Mouse (Mus musculus): Measurements from ENCODE around the gene Tmem63b. TPM values are rescaled to one million over a fixed set of nuclear protein-coding genes. Genes with fewer than 3 reads are reported as not detected.

Tmem63b gene
- total RNA-seq (2021), result 100 to 1,000 TPM; 272 to 284 TPM

DNA sequence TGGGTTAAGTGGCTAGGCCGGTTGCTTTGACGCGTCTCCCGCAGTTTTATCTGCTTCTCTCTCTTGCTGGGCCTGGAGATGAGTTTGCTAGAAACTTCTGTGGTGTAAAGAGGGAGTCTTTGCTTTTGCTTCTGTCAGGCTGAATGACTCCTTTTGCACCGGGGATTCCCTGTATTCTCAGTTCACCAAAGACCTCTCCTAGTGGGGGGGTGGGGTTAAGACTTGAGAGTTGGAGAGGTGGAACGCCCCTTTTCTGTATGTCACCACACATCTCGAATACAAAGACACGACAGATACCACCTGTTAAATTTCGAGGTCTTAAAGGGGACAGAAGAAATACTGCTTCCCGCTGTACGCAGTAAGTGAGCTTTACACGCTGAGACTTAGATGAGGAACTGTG, at the start of gene Tmem63b:
TSS of gene Tmem63b (minus strand) at position 190 of the 400 bp plus-strand sequence.
- DNase-seq, result no peak
- intact Hi-C loops (cut with DNase I), result loop anchor here (5.0 kb wide), 1 partner anchor 36 kb away; no protein-coding TSS in a partner anchor

DNA sequence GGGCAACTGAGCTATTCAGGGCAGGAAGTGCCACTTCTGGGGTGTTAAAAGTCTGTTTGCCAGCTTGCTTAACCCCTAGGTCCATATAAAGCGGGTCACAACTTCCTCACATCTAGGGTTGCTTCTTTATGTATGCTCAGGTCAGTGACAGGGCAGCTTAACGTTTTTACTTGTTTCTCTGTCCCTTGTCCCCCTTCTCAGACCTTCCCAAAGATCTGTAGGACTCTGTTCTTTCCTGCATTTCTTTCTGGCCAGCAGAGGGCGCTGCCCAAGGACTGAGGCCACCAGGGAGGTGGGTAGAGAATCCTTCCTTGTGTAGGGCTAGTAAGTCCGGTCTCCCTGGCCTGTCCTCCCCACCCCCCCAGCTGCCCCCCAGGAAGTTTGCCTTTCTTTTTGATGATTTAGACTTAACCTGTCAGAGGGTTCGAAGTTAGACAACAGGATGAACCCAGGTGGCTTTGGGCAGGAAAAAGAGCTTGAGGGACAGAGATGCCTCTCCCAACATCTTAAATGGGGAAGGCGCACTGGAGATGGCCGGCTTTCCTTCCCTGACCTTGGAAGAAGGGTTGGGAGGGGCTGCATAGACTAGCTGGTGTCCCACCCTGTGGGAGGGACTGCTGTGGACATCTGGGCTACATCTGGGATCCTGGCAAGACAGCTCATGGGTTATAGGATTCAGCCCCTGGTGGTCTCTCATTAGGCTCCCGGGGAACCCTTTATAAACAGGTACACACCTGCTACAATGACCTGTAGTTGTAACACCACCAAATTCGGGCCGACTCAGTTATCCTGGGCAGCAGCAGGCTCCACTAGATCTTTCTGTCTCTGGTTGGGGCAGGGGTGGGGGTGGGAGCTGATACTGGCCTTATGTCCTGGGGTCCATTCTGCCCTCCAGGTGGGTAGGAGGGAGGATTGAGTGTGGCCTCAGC, 48.9 kb upstream of the Tmem63b start:
- intact Hi-C loops (cut with DNase I), result loop anchor here (1.0 kb wide), 1 partner anchor 297 kb away; the partner anchor contains the start of gene Vegfa
- peak; percentile 90 for DNase-seq

DNA sequence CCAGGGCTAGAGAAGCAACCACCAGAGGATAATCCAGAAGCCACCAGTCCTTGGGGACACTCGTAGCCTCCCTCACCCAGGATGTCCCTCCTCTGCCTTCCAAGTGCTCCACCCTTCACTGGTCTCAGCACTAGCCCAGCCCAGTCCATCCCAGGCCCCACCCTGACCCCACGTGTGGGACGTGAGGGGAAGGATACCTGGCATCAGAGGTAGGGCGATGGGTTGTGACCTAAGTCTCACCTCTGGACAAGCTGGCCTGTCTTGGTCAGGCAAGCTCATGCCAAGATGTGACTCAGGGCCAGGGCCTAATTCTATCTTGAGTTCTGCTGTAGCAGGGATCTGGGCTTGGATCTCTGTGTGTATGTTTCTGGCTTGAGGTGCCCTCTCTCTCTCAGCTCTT, 48.2 kb upstream of the Tmem63b start:
- DNase-seq, result no peak
- intact Hi-C loops (cut with DNase I), result loop anchor here (5.0 kb wide), 2 partner anchors 397 to 672 kb away; no protein-coding TSS in a partner anchor

DNA sequence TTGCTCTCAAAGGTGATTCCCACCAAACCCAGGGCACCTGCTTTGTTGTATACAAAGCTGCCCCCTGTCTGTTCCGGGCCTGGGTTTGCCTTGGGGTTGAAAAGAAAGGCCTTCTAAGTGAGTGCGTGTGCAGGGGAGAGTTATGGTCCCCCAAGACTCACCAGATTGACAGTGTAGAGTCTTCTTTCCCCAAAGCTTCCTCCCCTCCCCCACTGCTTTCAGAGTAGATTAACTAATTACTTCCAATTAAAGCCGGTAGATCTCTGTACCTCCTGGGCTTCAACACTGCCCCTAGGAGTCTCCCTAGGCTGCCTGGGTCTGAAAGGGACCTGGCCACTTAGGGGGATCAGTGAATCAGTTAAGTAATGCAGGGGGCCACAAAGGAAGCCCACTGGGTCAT, 47.6 kb upstream of the Tmem63b start:
- intact Hi-C loops (cut with DNase I), result loop anchor here (5.0 kb wide), 2 partner anchors 398 to 673 kb away; no protein-coding TSS in a partner anchor
- no peak for DNase-seq

DNA sequence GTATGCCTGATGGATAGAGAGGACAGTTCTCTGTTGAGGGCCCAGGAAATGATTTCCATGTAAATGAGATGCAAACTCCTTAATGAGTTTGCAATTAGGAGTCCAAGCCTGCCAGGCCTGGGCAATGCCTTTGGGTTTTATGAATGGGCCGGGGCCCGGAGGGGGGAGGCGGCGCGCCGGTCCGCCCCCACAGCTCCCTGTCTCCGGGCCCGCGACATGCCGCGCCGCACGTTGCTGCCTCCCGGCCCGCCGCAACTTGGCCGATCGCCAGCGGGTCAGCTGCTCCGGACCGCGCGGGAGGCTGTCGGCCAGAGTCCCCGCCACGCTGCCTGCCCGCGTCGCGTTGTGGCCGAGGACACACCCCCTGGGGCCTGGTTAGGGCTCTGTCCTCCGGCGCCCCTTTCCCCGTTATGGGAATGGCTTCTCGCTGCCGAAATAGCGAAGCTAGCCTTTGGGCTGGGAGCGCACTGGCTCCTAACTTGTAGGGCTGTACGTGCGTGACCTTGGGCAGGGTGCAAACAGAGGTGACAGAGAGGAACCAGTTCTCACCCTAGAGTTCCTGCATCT, 47.1 kb upstream of the Tmem63b start, which contains the start of gene 1600014C23Rik:
TSS of gene 1600014C23Rik (minus strand) at position 110 of the 567 bp plus-strand sequence.
- intact Hi-C loops (cut with DNase I), result loop anchor here (5.0 kb wide), 2 partner anchors 398 to 673 kb away; no protein-coding TSS in a partner anchor
- DNase-seq, result peak; percentile 77

DNA sequence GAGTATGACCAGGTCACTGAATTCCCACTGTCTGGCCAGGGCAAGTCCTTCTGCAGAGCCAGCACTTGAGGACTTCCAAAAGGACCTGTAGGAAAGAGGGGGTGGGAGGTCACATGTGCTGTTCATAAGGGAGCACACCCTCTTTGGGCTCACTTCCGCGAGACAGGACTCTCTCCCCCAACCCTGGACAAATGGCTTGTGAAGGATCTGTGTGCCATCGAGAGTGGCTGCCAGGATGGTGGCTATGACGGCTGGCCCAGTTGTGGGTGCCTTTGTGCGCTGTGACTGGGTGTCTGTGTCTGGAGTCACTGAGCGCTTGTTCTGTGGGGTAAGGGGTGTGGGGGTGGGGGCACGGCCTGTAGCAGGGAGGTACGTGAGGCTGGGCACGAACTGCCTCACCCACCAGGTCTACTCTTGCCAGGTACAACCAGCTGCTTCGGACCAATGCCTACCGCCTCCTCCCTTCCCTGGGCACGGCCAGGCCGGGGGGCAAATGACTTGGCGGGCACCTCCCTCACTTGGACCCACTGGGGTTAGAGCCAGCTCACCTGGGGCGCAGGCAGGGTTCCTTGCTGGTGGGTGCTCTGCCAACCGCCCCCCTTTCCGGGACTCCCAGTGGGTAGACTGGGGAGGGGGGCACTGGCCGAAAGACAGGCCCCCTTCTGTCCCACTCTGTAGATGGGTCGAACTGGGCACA, 46.5 kb upstream of the Tmem63b start:
- intact Hi-C loops (cut with DNase I), result loop anchor here (5.0 kb wide), 2 partner anchors 399 to 674 kb away; no protein-coding TSS in a partner anchor
- DNase-seq, result peak; percentile 43

DNA sequence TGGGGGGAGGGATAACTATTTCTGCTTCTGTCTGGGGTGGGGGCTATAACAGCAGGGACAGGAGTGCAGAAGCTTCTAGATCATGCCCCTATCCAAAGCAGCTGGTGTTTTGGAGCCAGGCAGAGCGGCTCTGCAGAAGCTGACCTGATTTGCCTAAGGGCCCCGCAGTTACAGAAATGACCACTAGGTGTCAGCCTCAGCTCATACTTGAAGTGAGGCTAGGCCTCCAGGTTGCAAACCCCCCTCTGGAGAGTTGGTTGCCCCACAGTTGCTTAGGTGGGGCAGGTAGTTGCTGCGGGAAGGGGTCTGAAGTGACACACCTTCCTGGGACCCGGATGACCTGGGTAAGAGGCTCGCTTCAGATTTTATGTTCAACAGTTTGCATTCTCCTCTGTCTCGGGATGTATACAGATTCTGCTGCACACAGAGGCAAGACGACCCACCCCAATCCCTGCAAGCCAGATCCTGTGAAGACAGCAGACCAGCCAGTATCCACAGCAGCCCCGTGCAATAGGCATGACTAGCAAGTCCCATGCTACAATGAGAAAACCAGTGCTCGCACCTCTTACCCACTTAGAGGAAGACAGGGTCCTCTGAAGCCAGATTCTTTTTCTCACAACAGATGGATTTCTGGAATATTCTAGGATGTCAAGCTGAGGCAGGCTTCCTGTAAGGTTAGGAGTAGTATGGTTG, 44.6 kb upstream of the Tmem63b start:
- intact Hi-C loops (cut with DNase I), result loop anchor here (5.0 kb wide), 2 partner anchors 401 to 676 kb away; no protein-coding TSS in a partner anchor
- peak; percentile 86 for DNase-seq

DNA sequence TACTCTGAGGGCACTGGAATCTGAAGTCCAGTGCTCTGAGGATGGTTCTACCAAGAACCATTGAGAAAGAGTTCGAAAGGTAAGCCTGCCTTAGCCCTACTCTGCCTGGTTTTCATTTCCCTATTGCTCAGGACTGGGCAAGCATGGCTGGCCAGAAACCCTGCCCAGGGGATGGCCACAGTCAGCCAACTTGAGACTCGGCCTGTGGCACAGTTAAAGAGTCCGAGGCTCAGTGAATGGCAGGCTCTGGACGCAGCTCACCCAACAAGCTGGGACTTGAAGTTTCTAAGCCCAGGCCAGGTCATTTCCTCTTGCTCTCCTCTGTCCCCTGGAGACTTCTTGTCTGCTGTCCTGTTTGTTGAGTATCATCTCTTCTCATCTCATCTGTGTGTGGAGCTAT, 44.0 kb upstream of the Tmem63b start:
- intact Hi-C loops (cut with DNase I), result loop anchor here (5.0 kb wide), 2 partner anchors 402 to 677 kb away; no protein-coding TSS in a partner anchor
- no peak for DNase-seq

DNA sequence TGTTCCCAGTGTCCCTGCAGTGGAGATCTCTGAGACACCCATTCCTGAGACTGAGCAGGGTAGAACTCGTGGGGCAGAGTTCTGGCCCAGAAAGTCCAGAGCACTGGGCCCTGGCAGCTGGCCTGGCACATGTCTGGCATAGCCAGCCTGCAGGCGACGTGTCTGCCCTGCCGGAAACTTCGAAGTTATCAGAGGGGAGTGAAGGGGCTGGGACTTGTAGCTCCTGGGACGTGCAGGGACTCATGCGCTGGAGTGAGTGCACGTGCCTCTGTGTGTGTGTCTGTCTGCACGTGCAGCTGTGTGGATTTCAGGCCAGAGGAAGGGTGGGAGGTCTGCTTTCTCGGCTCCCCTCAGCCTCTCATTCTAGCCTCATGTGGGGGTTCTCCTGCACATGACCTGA, 42.7 kb upstream of the Tmem63b start:
- intact Hi-C loops (cut with DNase I), result no loop called here

DNA sequence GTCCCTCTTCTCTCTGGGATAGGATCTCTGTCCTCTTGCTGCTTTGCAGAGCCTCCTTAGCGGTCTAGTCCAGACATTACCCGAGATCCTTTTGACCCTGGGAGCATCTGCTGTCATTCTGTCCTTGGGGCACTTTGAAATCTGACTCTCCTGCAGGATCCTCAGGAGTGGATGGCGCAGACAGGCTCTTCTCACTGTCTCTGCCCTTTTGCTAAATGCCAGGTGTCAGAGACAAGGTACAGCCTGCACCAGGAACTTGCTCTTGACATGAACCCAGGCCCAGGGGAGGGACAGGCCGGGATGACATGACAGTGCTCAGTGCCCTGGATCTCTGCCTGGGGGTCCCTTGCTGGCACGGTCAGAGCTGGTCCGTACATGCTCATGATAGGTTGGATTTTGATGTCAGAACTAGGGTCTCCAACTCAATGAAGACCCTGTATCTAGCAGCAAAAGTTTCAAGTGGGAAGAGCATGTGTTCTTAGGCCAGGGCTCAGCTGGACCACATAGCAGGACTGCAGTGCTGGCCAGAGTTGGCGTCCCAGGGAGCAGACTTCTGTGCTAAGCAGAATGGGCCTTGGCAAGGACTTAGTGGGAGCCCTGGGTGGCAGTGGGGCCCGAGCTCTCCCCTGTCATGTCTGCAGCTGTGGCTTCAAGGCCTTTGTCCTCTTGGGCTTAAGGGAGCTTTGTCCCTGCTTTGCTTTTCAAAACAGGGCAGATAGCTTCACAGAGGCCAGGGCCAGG, 41.4 kb upstream of the Tmem63b start:
- intact Hi-C loops (cut with DNase I), result no loop called here

More for the DNA sequence above, 42.7 kb upstream of the Tmem63b start:
- no peak for DNase-seq

DNA sequence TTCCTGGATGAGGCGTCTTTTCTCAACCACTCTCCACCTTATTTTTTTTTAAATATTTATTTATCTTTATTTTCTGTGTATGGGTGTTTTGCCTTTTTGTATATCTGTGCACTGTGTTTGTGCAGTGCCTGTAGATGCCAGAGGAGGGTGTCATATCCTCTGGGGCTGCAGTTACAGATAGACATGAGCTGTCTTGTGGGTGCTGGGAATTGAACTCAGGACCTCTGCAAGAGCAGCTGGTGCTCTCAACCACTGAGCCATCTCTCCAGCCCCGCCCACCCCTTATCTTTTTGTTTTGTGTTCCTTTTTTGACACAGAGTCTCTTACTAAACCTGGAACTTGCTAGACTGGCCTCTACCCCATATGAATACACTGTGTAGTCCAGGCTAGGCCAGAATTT, 40.8 kb upstream of the Tmem63b start:
- intact Hi-C loops (cut with DNase I), result no loop called here
- DNase-seq, result no peak

More for the DNA sequence above, 41.4 kb upstream of the Tmem63b start:
- DNase-seq, result no peak

DNA sequence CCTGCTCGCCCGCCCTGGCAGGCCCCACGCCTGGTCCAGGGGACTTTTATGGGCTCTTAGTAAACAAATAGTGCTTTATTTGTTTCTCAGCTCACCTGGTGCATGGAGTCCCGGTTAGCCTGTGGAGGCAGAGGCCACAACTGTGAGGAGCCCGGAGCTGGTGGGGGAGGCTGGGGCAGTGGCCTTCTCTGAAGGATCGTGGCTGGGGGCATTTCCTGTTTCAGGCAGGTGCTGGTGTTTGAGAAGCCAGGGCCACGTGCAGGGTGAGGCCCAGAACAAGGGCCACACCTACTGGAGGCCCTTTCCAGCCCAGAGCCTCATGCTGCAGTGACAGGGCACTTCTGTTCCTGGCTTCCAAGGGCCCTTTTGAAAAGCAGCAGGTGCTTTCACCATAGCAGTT, 39.5 kb upstream of the Tmem63b start:
- intact Hi-C loops (cut with DNase I), result no loop called here
- DNase-seq, result no peak

DNA sequence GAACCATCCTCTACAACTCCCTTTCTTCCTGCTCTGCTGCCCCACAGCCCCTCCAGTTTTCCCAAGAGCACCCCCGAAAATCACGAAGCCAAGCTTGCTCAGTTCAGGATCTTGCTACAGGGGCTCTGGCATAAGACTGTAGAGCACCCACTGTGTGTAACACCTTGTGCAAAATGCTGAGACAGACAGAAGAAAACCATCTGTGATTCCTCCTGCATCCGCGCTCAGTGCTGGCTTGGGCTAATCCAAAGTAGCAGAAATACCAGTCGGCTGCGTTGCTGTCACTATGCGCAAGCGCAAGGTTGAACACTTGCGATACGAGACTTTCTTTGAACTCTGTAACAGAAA, 37.8 kb upstream of the Tmem63b start:
- intact Hi-C loops (cut with DNase I), result loop anchor here (5.0 kb wide), 1 partner anchor 37 kb away; the partner anchor contains the start of genes Mrpl14 and Tmem63b
- no peak for DNase-seq

DNA sequence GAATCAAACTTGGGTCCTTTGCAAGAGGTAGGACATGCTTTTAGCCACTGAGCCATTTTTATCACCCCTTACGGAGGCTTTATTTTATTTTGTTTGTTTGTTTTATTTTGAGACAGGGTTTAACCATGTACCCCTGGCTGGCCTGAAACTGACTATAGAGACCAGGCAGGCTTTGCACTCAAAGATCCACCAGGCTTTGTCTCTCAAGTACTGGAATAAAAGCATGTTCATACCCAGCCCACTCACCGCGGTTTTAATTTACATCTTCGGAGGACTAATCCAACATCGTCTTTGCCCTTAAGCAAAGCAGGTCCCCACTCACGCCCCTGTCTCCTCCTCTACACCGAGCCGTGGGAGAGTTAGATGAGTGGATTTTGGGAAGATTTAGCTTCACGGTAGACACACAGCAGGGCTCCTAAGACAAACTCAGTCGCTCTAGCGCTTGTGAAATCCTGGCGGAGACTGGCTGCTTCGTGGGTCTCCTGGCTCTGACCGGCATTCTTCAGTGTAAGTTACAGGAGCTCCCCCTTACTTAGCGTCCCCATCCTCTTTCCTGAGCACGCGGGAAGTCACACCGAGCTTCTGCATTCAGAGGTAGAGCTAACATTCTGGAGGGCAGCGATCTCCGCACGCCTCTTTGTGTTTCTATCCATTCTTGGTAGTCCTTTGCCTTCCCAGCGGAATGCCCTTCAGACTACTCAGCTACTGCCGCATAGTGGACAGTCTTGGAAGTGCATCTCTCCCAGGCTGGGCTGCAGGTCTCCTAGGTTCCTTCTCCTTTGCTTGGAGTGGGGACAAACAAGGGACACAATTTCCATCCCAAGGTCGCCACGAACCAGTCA, 37.2 kb upstream of the Tmem63b start:
- intact Hi-C loops (cut with DNase I), result loop anchor here (5.0 kb wide), 1 partner anchor 37 kb away; the partner anchor contains the start of genes Mrpl14 and Tmem63b
- DNase-seq, result peak; percentile 86

DNA sequence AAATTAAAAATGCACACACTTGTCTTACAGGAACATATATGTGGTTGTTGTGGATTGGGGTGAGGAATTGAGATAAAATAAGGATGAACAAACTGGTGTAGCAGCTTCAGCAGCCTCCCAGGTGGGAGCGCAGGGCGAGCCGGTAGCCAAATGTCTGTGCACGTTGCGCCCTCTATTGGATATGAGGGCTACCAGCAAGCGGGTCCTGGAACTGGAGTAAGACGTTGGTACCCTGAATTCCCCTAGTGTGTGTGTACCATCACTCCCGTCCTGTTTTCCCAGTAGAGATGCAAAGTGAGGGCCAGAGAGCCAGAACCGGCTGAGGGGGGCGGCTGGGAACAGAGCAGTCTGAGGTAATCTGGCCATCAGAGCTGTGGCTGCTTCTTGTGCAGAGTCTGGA, 31.6 kb upstream of the Tmem63b start:
- peak; percentile 74 for DNase-seq
- intact Hi-C loops (cut with DNase I), result no loop called here

DNA sequence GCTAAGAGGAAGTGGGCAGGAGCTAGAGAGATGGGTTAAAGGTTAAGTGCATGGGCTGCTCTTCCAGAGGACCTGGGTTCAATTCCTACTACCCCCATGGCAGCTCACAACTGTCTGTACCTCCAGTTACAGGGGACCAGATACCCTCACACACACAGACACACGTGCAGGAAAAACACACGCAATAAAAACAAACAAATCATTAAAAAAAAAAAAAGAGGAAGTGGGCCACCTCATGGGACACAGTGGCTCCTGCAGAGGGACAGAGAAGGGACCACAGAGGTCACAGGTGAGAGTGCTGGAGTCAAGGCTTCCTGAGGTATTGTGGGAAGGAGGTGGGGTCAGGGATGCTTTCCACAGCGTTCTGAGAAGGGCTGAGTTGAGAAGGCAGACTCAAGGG, 24.8 kb upstream of the Tmem63b start:
- DNase-seq, result no peak
- intact Hi-C loops (cut with DNase I), result no loop called here

DNA sequence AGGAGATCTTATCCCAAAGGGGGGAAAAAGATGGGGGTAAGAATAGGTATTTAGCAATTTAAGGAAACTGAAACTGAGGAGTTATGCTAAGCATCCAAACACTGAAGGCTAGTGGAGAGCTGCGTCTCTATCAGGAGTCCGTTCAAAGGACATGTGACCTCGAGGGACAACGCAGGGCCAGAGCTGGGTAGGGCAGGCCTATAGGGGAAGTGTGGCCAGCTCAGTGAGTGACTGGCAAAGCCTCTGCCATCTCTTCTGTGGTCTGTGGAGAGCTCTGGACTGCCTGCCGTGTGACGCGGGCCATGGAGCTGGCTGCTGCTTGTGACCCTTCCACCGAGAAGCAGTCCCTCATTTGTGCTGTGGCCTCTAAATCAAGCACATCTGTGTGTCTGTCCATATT, 23.7 kb upstream of the Tmem63b start:
- intact Hi-C loops (cut with DNase I), result no loop called here

DNA sequence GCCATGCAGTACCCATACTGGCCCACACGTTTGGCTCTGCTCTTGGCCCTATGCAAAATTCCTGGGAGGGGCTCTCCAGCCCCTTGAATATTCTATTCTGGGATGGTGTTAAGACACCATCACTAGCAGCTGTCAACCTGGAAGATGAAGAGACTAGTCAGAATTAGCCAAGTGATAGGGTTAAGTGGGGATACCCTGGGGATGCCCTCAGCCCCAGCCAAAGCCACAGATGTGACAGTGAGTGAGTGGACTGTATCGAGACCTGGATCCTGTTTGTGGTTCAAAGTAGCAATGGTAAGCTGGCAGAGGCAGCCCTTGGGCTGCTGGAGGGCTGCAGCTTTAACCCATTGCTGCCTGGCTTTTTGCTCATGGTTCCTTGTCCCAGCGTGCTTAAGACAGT, 23.1 kb upstream of the Tmem63b start:
- DNase-seq, result no peak
- intact Hi-C loops (cut with DNase I), result no loop called here

More for the DNA sequence above, 23.7 kb upstream of the Tmem63b start:
- no peak for DNase-seq
